ENCODE assay signal across 8 mouse cellular contexts in the genomic region with DNA sequence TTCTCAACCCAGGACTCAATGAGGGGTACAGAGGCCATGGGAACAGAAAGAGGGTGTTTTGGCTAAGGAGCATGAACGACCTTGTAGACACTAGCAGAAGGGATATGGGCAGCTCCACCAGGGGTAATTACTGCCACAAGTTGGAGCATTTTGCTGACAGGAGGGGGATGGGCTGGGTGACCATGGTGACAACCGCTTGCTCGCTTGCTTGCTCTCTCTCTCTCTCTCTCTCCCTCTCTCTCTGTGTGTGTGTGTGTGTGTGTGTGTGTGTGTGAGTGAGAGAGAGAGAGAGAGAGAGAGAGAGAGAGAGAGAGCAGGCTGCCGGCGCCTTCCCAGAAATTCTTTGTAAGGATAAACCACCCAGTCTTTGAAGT.
DNase-seq lines count a peak whose midpoint lies in the region; ATAC-seq and TF ChIP-seq lines count a peak whose summit lies in the region.

No protein-coding gene starts in this region.

- TF ChIP-seq CTCF in intestine, postnatal 0 days (IDR thresholded peaks at IDR 0.05; ENCODE audit: low read depth) = no peak
- TF ChIP-seq CTCF in hindbrain, postnatal 0 days (IDR thresholded peaks at IDR 0.05; ENCODE audit: low read depth) = no peak

- no peaks in the 10 kb centered on the region for H3K9me3 ChIP-seq in intestine, embryonic 16.5 days (ENCODE audit: control insufficient read depth, low read length)
- no peaks in the 10 kb centered on the region for H3K9me3 ChIP-seq in intestine, postnatal 0 days (ENCODE audit: control insufficient read depth)
- no peaks in the 10 kb centered on the region for H3K9me3 ChIP-seq in embryonic facial prominence, embryonic 10.5 days
- no peaks in the 10 kb centered on the region for H3K9me3 ChIP-seq in hindbrain, postnatal 0 days (ENCODE audit: low read length)
- H3K9me3 ChIP-seq in midbrain, embryonic 11.5 days (ENCODE audit: control insufficient read depth, low read length) = no peaks in the 10 kb centered on the region

- peak overlapping the region; percentile 30; the same call in 1 of the 2 replicates for H3K9ac ChIP-seq in intestine, embryonic 16.5 days (ENCODE audit: low read depth, low read length)
- H3K9ac ChIP-seq in intestine, postnatal 0 days (ENCODE audit: low read depth, low read length) = no peak overlapping the region
- H3K9ac ChIP-seq in hindbrain, postnatal 0 days (replicated peaks; ENCODE audit: low read length) = no peak overlapping the region
- H3K9ac ChIP-seq in midbrain, embryonic 11.5 days (ENCODE audit: low read length) = peak overlapping the region; percentile 14

- peaks cover 25% of the 10 kb centered on the region for H3K4me1 ChIP-seq in intestine, embryonic 16.5 days (ENCODE audit: control insufficient read depth, insufficient read depth, low read length)
- 0 out of 2 replicates have a peak, but pooled peaks cover 6% of the 10 kb centered on the region for H3K4me1 ChIP-seq in intestine, postnatal 0 days (replicated peaks; ENCODE audit: control insufficient read depth, insufficient read depth, low read length)
- peaks cover 60% of the 10 kb centered on the region for H3K4me1 ChIP-seq in embryonic facial prominence, embryonic 10.5 days
- H3K4me1 ChIP-seq in hindbrain, postnatal 0 days (ENCODE audit: insufficient read depth, low read length) = peaks cover 18% of the 10 kb centered on the region
- H3K4me1 ChIP-seq in midbrain, embryonic 11.5 days (ENCODE audit: control insufficient read depth, insufficient read depth, low read length) = peaks cover 22% of the 10 kb centered on the region

- 20% methylated on average over 5 of the region's 5 CpGs for WGBS in intestine, embryonic 16.5 days
- 36% methylated on average over 5 of the region's 5 CpGs for WGBS in intestine, postnatal 0 days
- WGBS in embryonic facial prominence, embryonic 10.5 days = 10% methylated on average over 5 of the region's 5 CpGs
- WGBS in hindbrain, postnatal 0 days = 7% methylated on average over 5 of the region's 5 CpGs
- WGBS in midbrain, embryonic 11.5 days = 4% methylated on average over 5 of the region's 5 CpGs

- peak; percentile 71 for DNase-seq in embryonic facial prominence, embryonic 10.5 days (ENCODE audit: low spot score)
- DNase-seq in hindbrain, postnatal 0 days (ENCODE audit: low spot score) = peak; percentile 68
- peak; percentile 89 for DNase-seq in midbrain, embryonic 11.5 days (ENCODE audit: low spot score, missing footprints)
- no peak for DNase-seq in spleen, adult 12 weeks (ENCODE audit: low spot score)
- DNase-seq in spleen, postnatal 36 days (ENCODE audit: low spot score in 2 of 2) = no peak
- DNase-seq in cerebellum, adult 11 months = no peak

- ATAC-seq in intestine, embryonic 16.5 days = no peak
- no peak for ATAC-seq in intestine, postnatal 0 days
- peak; percentile 69 for ATAC-seq in hindbrain, postnatal 0 days
- ATAC-seq in midbrain, embryonic 11.5 days (ENCODE audit: low FRiP score) = peak; percentile 61

- H3K36me3 ChIP-seq in intestine, embryonic 16.5 days (ENCODE audit: control insufficient read depth, insufficient read depth, low read length) = no peaks in the 10 kb centered on the region
- H3K36me3 ChIP-seq in intestine, postnatal 0 days (ENCODE audit: control insufficient read depth, insufficient read depth) = no peaks in the 10 kb centered on the region
- H3K36me3 ChIP-seq in embryonic facial prominence, embryonic 10.5 days (replicated peaks) = no peaks in the 10 kb centered on the region
- H3K36me3 ChIP-seq in hindbrain, postnatal 0 days (ENCODE audit: insufficient read depth, low read length) = no peaks in the 10 kb centered on the region
- H3K36me3 ChIP-seq in midbrain, embryonic 11.5 days (ENCODE audit: control insufficient read depth, insufficient read depth, low read length) = no peaks in the 10 kb centered on the region

- no peak overlapping the region for H3K4me2 ChIP-seq in intestine, embryonic 16.5 days (ENCODE audit: low read depth, low read length)
- no peak overlapping the region for H3K4me2 ChIP-seq in intestine, postnatal 0 days (replicated peaks; ENCODE audit: low read depth)
- no peak overlapping the region for H3K4me2 ChIP-seq in hindbrain, postnatal 0 days (ENCODE audit: low read depth, low read length)
- peak overlapping the region; percentile 36 for H3K4me2 ChIP-seq in midbrain, embryonic 11.5 days

- no peaks in the 10 kb centered on the region for H3K27me3 ChIP-seq in intestine, embryonic 16.5 days (replicated peaks; ENCODE audit: control insufficient read depth, insufficient read depth, low read length)
- H3K27me3 ChIP-seq in intestine, postnatal 0 days (replicated peaks; ENCODE audit: control insufficient read depth, insufficient read depth, low read length) = no peaks in the 10 kb centered on the region
- H3K27me3 ChIP-seq in embryonic facial prominence, embryonic 10.5 days (replicated peaks; ENCODE audit: low read depth, poor library complexity, severe bottlenecking) = peaks cover 25% of the 10 kb centered on the region; the same call in 1 of the 2 replicates
- peaks cover 3% of the 10 kb centered on the region; the same call in 1 of the 2 replicates for H3K27me3 ChIP-seq in hindbrain, postnatal 0 days (ENCODE audit: insufficient read depth, low read length)
- no peaks in the 10 kb centered on the region for H3K27me3 ChIP-seq in midbrain, embryonic 11.5 days (ENCODE audit: control insufficient read depth, insufficient read depth, low read length)

- H3K27ac ChIP-seq in intestine, embryonic 16.5 days (ENCODE audit: low read length) = no peak overlapping the region
- no peak overlapping the region for H3K27ac ChIP-seq in intestine, postnatal 0 days (ENCODE audit: low read depth, low read length)
- H3K27ac ChIP-seq in embryonic facial prominence, embryonic 10.5 days (replicated peaks) = peak overlapping the region; percentile 62
- peak overlapping the region; percentile 59; the same call in 1 of the 2 replicates for H3K27ac ChIP-seq in hindbrain, postnatal 0 days
- peak overlapping the region; percentile 58; the same call in 1 of the 2 replicates for H3K27ac ChIP-seq in midbrain, embryonic 11.5 days (ENCODE audit: low read depth, low read length)

- no peak overlapping the region for H3K4me3 ChIP-seq in intestine, embryonic 16.5 days (ENCODE audit: low read length)
- no peak overlapping the region for H3K4me3 ChIP-seq in intestine, postnatal 0 days (ENCODE audit: low read depth, low read length)
- H3K4me3 ChIP-seq in embryonic facial prominence, embryonic 10.5 days = peak overlapping the region; percentile 35
- no peak overlapping the region for H3K4me3 ChIP-seq in hindbrain, postnatal 0 days (ENCODE audit: low read length)
- H3K4me3 ChIP-seq in midbrain, embryonic 11.5 days (ENCODE audit: low read depth, low read length) = no peak overlapping the region

Comparison
In these comparisons a context has a peak if more than half of its experiments do, and no peak if none do; other contexts are left out.
1. H3K9ac ChIP-seq: peak in intestine, embryonic 16.5 days (single experiment) and midbrain, embryonic 11.5 days (single experiment); none in intestine, postnatal 0 days (single experiment) and hindbrain, postnatal 0 days (single experiment).
2. ATAC-seq: peak in hindbrain, postnatal 0 days (single experiment) and midbrain, embryonic 11.5 days (single experiment); none in intestine, embryonic 16.5 days (single experiment) and intestine, postnatal 0 days (single experiment).
3. H3K27ac ChIP-seq: peak in embryonic facial prominence, embryonic 10.5 days (single experiment), hindbrain, postnatal 0 days (single experiment) and midbrain, embryonic 11.5 days (single experiment); none in intestine, embryonic 16.5 days (single experiment) and intestine, postnatal 0 days (single experiment).
4. DNase-seq: peak in embryonic facial prominence, embryonic 10.5 days (single experiment), hindbrain, postnatal 0 days (single experiment) and midbrain, embryonic 11.5 days (single experiment); none in spleen, adult 12 weeks (single experiment), spleen, postnatal 36 days (0 of 2) and cerebellum, adult 11 months (single experiment).